Mouse (Mus musculus) megakaryocyte, embryonic 14.5 days (primary cell): ENCODE data around the gene Ist1.

ENCODE experiments used
- FLI1 ChIP-seq: IDR thresholded peaks from 2 replicates; pipeline ENCODE4 v1.6.1; 2012; ENCODE audit warnings: low read length, inconsistent platforms, mixed read lengths
- GATA1 ChIP-seq: IDR thresholded peaks from 3 replicates; pipeline ENCODE4 v1.6.1; 2012; ENCODE audit warnings: mixed read lengths, low read length, inconsistent platforms, borderline replicate concordance

- TF ChIP-seq GATA1 = no peak
- TF ChIP-seq FLI1 = no peak
These were observed 60.6 kb downstream of the Ist1 start for GRCm38 (mm10) chr8:109632498-109632897.
